Mouse (Mus musculus): ENCODE results near the gene F8.

DNA sequence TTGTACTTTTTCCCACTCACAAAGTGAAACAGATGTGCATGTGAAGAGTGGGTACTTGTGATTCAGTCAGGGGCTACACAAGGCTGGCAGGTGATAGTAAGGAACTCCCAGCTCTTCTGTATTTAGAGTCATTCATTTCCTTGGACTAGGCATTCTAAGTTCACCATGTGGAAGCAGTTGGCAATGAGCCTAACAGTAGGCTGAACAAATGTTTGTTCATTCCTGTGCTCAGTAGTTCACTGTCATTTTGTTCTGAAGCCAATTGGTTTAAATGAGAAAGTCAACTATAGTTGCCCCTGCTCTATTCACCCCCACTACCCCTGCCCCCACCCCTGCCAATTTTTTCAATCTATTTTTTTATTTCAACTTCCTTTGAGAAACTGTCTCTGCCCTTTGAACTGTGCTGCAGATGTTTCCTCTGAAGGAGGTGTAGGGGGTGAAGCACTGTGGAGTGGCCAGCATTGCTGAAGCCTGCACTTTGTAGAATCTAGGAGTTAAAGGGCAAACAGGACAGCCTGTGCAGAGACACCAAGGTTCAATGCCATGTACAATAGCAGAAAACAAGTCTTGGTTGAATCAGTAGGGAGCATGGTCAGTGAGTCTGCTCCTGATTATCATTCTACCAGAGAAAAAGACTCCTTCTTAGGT is 254.0 kb downstream of the F8 start:
- TF ChIP-seq CTCF (IDR thresholded peaks at IDR 0.05; ENCODE audit: borderline replicate concordance, extremely low read depth, insufficient read depth, insufficient read length) (no peak), POLR2A (IDR thresholded peaks at IDR 0.05; ENCODE audit: borderline replicate concordance, extremely low read depth, insufficient read depth, insufficient read length, poor library complexity, severe bottlenecking) (no peak)
